Mouse (Mus musculus): ENCODE measurements around the gene Kcnh4. TPM values are rescaled to one million over a fixed set of nuclear protein-coding genes. Genes with fewer than 3 reads are reported as not detected.

Gene Kcnh4
- polyA plus RNA-seq, 2 experiments, result 0.09 TPM; not detected in 1

DNA sequence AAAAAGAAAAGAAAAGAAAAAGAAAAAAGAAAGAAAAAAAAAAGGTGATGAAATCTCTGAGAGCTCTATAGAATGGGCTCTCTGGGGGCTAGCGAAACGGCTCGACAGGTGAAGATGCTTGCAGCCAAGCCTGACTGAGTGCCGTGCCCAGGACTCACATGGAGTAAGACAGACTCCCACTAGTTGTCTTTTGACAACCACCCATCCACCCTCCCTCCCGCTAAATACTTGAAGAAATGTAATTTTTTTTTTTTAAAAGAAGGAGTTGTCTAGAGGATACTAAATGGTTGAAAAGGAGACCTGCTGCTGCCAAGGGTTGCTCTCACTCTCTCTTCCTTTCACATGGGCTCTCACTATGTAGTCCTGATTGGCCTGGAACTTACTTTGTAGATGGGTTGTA, 21.0 kb downstream of the Kcnh4 start:
- Histone ChIP-seq H3K4me1 (ENCODE audit: control insufficient read depth, insufficient read depth, low read length) (peaks cover 7% of the 10 kb centered on the region; the same call in 1 of the 2 replicates), H3K4me2 (replicated peaks; ENCODE audit: low read depth, low read length, severe bottlenecking) (peak overlapping the region; percentile 82), H3K4me3 (replicated peaks; ENCODE audit: low read length) (peak overlapping the region; percentile 95), H3K27me3 (ENCODE audit: control insufficient read depth, insufficient read depth, low read length) (no peaks in the 10 kb centered on the region), H3K27ac (replicated peaks; ENCODE audit: low read depth, low read length) (0 out of 2 replicates have a peak overlapping the region, but pooled peaks have one; percentile 14), H3K9ac (ENCODE audit: low read depth, low read length, severe bottlenecking) (peak overlapping the region; percentile 93; the same call in 1 of the 2 replicates), H3K9me3 (ENCODE audit: control insufficient read depth, low read length) (no peaks in the 10 kb centered on the region), H3K36me3 (ENCODE audit: control insufficient read depth, insufficient read depth, low read length) (peaks cover 5% of the 10 kb centered on the region; the same call in 1 of the 2 replicates)
- WGBS, result 21% methylated on average over 5 of the region's 5 CpGs
- ATAC-seq (ENCODE audit: low FRiP score, low read depth) (no peak), DNase-seq (ENCODE audit: low spot score) (no peak)
- no peak for TF ChIP-seq POLR2A (IDR thresholded peaks at IDR 0.05; ENCODE audit: borderline replicate concordance, extremely low read depth, insufficient read depth, insufficient read length)

DNA sequence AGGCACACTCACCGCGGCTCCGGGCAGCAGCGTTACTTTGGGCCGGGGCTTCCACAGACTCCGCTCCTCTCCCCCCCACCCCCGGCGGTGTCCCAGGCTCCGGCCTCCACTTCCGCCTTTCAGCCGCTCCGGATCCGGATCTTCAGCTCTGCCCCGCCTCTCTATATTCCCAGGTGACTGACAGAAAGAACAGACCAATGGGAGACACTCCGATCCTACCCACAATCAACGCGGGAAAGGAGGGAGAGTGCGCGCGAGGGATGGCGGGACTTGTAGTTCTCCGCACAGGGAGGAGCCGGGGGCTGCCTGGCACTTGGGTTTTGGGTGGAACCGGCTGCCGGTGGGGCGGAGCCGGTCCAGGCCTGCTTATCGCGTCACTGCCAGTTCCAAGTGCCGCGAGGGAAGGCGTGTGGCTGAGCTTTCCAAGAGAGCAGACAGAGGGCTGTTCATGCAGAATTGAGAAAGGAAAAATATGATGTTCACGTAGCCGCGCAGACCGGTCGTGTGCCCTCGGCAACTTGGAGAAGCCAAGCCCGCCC, 21.6 kb downstream of the Kcnh4 start, which contains the start of gene Rab5c:
Rab5c (minus strand) TSS at position 150 of the 539 bp plus-strand sequence.
- peak within 1 kb of the TSS; percentile 93 for H3K9ac ChIP-seq (ENCODE audit: low read depth, low read length, severe bottlenecking)
- under 1% methylated on average over 33 of the region's 39 CpGs for WGBS
- ATAC-seq (ENCODE audit: low FRiP score, low read depth) (peak; percentile 100), DNase-seq (ENCODE audit: low spot score) (peak; percentile 99)
- no peaks in the 10 kb centered on the region for H3K9me3 ChIP-seq (ENCODE audit: control insufficient read depth, low read length)
- peak within 1 kb of the TSS; percentile 14; the same call in 1 of the 2 replicates for H3K27ac ChIP-seq (replicated peaks; ENCODE audit: low read depth, low read length)
- H3K27me3 ChIP-seq (ENCODE audit: control insufficient read depth, insufficient read depth, low read length), result no peaks in the 10 kb centered on the region
- peaks cover 7% of the 10 kb centered on the region; the same call in 1 of the 2 replicates for H3K4me1 ChIP-seq (ENCODE audit: control insufficient read depth, insufficient read depth, low read length)
- H3K4me3 ChIP-seq (replicated peaks; ENCODE audit: low read length), result peak within 1 kb of the TSS; percentile 95
- 0 out of 2 replicates have a peak, but pooled peaks have one; percentile 24 for TF ChIP-seq POLR2A (IDR thresholded peaks at IDR 0.05; ENCODE audit: borderline replicate concordance, extremely low read depth, insufficient read depth, insufficient read length)
- H3K36me3 ChIP-seq (ENCODE audit: control insufficient read depth, insufficient read depth, low read length), result peaks cover 8% of the 10 kb centered on the region
- H3K4me2 ChIP-seq (replicated peaks; ENCODE audit: low read depth, low read length, severe bottlenecking), result peak within 1 kb of the TSS; percentile 82

DNA sequence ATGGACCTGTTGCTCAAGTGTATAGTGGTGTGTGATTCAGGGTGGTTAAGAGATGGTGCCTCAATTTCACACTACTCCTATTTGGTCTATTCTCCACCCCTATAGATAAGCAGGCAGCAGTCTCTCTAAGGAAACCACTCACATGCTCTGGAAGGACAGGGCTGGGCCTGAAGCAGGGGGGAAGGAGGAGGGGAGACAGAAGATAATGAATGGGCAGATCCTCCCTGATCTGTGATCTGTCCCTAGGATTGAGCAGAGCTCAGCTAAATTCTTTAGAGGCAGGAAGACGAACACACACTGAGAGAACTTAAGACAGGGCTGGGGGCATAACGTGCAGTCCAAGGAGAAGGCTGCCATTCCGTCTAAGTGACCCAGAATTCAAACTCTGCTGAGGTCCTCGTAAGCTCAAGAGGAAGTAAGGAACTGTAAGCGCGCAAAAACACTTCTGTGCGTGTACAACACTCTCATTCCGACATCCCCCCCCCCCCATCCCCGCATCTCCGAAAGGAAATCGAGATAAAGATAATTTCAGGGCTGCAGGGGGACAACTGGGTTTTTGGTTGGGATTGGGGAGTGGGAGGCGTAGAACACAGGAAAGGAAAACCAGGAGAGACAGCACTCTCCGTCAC, 22.5 kb downstream of the Kcnh4 start:
- peak overlapping the region; percentile 82 for H3K4me2 ChIP-seq (replicated peaks; ENCODE audit: low read depth, low read length, severe bottlenecking)
- TF ChIP-seq POLR2A (IDR thresholded peaks at IDR 0.05; ENCODE audit: borderline replicate concordance, extremely low read depth, insufficient read depth, insufficient read length), result no peak
- 4% methylated on average over 13 of the region's 13 CpGs for WGBS
- H3K9me3 ChIP-seq (ENCODE audit: control insufficient read depth, low read length), result no peaks in the 10 kb centered on the region
- no peak for ATAC-seq (ENCODE audit: low FRiP score, low read depth)
- H3K4me1 ChIP-seq (ENCODE audit: control insufficient read depth, insufficient read depth, low read length), result peaks cover 7% of the 10 kb centered on the region; the same call in 1 of the 2 replicates
- no peak overlapping the region; the same call in 1 of the 2 replicates for H3K27ac ChIP-seq (replicated peaks; ENCODE audit: low read depth, low read length)
- no peak for DNase-seq (ENCODE audit: low spot score)
- H3K9ac ChIP-seq (ENCODE audit: low read depth, low read length, severe bottlenecking), result peak overlapping the region; percentile 93
- H3K36me3 ChIP-seq (ENCODE audit: control insufficient read depth, insufficient read depth, low read length), result peaks cover 8% of the 10 kb centered on the region
- H3K27me3 ChIP-seq (ENCODE audit: control insufficient read depth, insufficient read depth, low read length), result no peaks in the 10 kb centered on the region
- H3K4me3 ChIP-seq (replicated peaks; ENCODE audit: low read length), result peak overlapping the region; percentile 95

DNA sequence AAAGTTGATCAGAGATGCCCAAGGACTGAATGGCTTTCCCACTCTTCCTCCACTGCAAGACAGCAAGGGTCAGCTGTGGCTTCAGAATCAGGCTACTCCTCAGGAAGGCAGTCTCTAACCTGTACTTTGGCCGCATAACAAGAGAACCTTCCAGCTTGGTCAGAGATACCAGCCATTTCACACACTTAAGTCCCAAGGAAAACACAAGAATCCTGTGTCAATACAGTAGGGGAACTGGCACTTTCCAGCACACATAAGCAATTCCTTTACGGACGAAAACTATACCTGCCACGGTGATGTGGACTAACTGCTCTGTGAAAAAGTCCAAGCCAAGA, 23.0 kb downstream of the Kcnh4 start:
- Histone ChIP-seq H3K4me1 (ENCODE audit: control insufficient read depth, insufficient read depth, low read length) (peaks cover 7% of the 10 kb centered on the region; the same call in 1 of the 2 replicates), H3K36me3 (ENCODE audit: control insufficient read depth, insufficient read depth, low read length) (peaks cover 8% of the 10 kb centered on the region), H3K4me2 (replicated peaks; ENCODE audit: low read depth, low read length, severe bottlenecking) (peak overlapping the region; percentile 82), H3K27ac (replicated peaks; ENCODE audit: low read depth, low read length) (no peak overlapping the region), H3K27me3 (ENCODE audit: control insufficient read depth, insufficient read depth, low read length) (no peaks in the 10 kb centered on the region), H3K9ac (ENCODE audit: low read depth, low read length, severe bottlenecking) (peak overlapping the region; percentile 93), H3K9me3 (ENCODE audit: control insufficient read depth, low read length) (no peaks in the 10 kb centered on the region), H3K4me3 (replicated peaks; ENCODE audit: low read length) (peak overlapping the region; percentile 95)
- DNase-seq (ENCODE audit: low spot score), result no peak
- ATAC-seq (ENCODE audit: low FRiP score, low read depth), result no peak
- WGBS, result 84% methylated on average over 4 of the region's 4 CpGs
- TF ChIP-seq POLR2A (IDR thresholded peaks at IDR 0.05; ENCODE audit: borderline replicate concordance, extremely low read depth, insufficient read depth, insufficient read length), result no peak

DNA sequence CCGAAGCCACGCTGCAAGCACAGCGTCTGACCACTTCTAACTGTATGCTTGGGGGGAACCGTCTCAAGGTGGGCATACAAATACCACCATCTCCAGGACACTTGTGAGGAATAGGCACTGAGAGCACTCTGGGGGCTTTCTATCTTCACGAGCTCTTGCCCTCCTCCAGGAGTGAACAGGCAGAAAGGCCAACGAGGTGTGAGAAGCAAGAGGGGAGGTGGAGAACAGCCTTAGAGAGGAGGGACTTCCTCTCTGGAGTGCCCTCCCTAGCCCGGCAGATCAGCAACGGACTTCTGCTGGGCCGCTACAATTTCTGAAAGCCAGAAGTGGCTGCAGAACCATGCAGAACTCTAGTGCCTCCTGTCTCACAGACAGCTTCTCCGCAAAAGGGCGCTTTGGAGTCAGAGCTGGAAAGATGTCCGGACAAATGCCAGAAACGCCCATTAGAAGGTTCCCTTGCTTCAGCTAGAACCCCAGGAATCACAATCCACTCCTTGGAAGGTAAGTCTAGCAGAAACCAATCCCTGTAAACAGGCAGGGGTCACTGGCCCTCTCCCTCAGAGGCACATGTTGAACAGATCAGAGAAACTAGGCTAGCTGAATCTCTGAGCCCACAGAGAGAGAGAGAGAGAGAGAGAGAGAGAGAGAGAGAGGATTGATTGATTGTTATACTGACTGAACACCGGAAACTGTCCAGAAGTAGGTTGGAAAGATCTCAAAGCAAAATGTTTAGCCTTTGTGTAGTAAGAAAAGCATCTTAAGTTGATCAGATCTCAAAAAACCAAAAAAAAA, 23.6 kb downstream of the Kcnh4 start:
- no peaks in the 10 kb centered on the region for H3K27me3 ChIP-seq (ENCODE audit: control insufficient read depth, insufficient read depth, low read length)
- peaks cover 7% of the 10 kb centered on the region; the same call in 1 of the 2 replicates for H3K4me1 ChIP-seq (ENCODE audit: control insufficient read depth, insufficient read depth, low read length)
- peaks cover 8% of the 10 kb centered on the region for H3K36me3 ChIP-seq (ENCODE audit: control insufficient read depth, insufficient read depth, low read length)
- 78% methylated on average over 14 of the region's 14 CpGs for WGBS
- H3K4me2 ChIP-seq (replicated peaks; ENCODE audit: low read depth, low read length, severe bottlenecking), result peak overlapping the region; percentile 82; the same call in 1 of the 2 replicates
- H3K27ac ChIP-seq (replicated peaks; ENCODE audit: low read depth, low read length), result no peak overlapping the region
- peak overlapping the region; percentile 16; the same call in 1 of the 2 replicates for H3K9ac ChIP-seq (ENCODE audit: low read depth, low read length, severe bottlenecking)
- TF ChIP-seq POLR2A (IDR thresholded peaks at IDR 0.05; ENCODE audit: borderline replicate concordance, extremely low read depth, insufficient read depth, insufficient read length), result no peak
- DNase-seq (ENCODE audit: low spot score) (no peak), ATAC-seq (ENCODE audit: low FRiP score, low read depth) (no peak)
- no peaks in the 10 kb centered on the region for H3K9me3 ChIP-seq (ENCODE audit: control insufficient read depth, low read length)
- H3K4me3 ChIP-seq (replicated peaks; ENCODE audit: low read length), result no peak overlapping the region
